Mouse (Mus musculus) G1E (cell line): ENCODE data around the gene Serp1.

Source experiments
- CTCF ChIP-seq: IDR thresholded peaks from 2 replicates; pipeline ENCODE4 v1.5.1; 2012; ENCODE audit warnings: low read depth, low read length, inconsistent platforms, mixed read lengths
- GATA1 ChIP-seq: IDR thresholded peaks from 2 replicates; pipeline ENCODE4 v1.6.1; 2012; ENCODE audit warnings: borderline replicate concordance, low read length, inconsistent platforms, mixed read lengths

- TF ChIP-seq GATA1 (no peak), CTCF (no peak)
Observed at GRCm38 (mm10) chr3:58490787-58491186, 34.9 kb downstream of the Serp1 start.
